Mouse (Mus musculus) frontal cortex, adult 2 months (tissue): ENCODE data around the gene Kif16b. TPM values are rescaled to one million over a fixed set of nuclear protein-coding genes. Genes with fewer than 3 reads are reported as not detected.
A peak's percentile ranks its signal among the peaks of the same experiment; 100 is the strongest.

Experiments used
- DNase-seq, 2 experiments: peaks; one replicate each; pipeline ENCODE4 v3.0.0; 2022; ENCODE audit warnings: low spot score in 1 of 2; ENCODE audit errors: extremely low spot score in 1 of 2
- polyA plus RNA-seq: library from polyadenylated mRNA; depleted of rRNA; stranded (reverse); fragments of >200 nt; gene quantifications from 2 replicates; pipeline ENCODE4 v1.2.3, GENCODE M21; 2012; rRNA removed

Kif16b gene
- polyA plus RNA-seq = 6.6 and 8.0 TPM in 2 replicates

DNA sequence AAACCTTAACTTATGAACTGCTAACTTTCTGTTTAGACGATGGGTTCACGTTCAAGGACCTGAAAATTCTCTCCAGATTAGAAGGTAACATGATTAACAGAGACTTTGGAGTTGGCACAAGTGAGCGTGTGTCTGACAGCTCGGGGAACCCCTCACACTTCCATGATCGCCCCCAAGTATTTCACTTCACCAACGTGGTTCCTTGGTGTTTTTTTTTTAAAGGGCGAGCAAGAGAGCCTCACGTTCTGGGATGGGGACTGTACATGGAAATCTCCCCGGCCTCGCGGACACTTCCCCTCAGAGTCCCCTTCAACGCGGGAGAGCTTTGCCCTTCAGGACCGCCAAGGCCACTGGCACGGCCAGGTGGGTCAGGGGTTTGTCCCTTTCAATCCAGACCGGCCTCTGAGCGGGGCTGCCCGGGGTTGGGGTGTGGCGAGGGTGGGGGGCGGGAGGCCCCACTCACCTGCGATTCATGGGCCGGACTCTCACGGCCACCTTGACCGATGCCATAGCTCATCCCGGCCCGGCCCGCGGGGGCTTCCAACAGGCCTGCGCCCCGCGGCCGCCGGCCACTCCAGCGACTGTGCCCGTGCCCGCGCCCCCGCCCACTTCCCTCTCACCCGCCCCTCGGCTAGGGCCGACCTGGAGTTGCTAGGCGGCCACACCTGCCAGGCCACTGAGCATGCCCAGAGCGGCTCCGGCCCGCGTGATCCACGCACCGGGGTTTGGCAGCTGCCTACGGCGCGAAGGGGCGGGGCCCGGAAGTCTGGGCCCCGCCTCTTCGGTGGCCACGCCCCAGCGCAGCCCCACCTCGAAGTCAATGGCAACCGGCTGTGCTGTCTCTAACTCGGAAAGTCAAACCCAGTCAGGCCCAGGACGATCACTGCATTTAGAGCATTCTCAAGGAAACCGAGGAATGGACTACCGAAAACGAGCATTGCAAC is at the start of gene Kif16b:
Gene Kif16b (minus strand): TSS at position 670 of the 944 bp plus-strand sequence.
- DNase-seq = peak; percentile 83 to 92

DNA sequence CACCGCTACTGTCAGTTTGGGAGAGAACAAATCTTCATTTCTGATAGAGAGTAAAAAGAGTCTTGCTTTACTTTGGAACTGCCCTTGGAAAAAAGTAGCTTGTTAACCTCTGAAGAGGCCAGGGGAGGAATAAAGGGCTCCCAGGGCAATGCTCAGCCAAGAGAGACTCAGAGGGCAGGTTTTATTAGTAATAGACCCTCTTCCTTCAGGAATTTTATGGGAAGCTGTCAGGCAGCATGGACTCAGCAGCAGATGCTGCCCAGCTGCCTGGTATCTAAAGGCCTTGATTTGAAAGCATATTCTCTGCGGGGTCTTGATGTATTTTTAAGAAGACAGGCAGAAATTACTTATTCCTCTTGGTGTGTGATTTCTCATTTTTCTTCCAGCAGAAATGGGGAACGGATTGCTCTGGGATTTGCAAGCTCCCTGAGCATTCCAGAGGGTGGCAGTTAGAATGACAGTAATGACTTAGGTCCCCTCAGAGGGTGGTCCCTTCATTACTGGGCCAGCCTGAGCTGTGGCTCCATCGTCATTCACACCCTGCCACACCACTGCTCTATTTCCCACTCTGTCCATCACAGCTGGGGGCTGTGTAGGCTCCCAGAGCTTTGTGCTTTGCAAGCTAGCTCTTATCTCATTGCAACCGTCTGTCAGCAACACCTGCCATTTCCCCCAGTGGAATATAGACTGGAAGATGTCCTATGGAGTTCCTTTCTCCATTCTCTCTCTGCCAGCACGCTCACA is 39.7 kb upstream of the Kif16b start:
- no peak for DNase-seq

GRCm38 (mm10) chr2:142930445-142930844 is 29.1 kb upstream of the Kif16b start:
- no peak for DNase-seq

- DNase-seq = no peak
Measured at GRCm38 (mm10) chr2:142929226-142930112, 28.1 kb upstream of the Kif16b start.

GRCm38 (mm10) chr2:142910808-142911388 is 9.6 kb upstream of the Kif16b start:
- no peak for DNase-seq

- DNase-seq = no peak
Measured at GRCm38 (mm10) chr2:142909213-142909612, 7.9 kb upstream of the Kif16b start.

GRCm38 (mm10) chr2:142907056-142907455 is 5.7 kb upstream of the Kif16b start:
- DNase-seq = no peak

DNA sequence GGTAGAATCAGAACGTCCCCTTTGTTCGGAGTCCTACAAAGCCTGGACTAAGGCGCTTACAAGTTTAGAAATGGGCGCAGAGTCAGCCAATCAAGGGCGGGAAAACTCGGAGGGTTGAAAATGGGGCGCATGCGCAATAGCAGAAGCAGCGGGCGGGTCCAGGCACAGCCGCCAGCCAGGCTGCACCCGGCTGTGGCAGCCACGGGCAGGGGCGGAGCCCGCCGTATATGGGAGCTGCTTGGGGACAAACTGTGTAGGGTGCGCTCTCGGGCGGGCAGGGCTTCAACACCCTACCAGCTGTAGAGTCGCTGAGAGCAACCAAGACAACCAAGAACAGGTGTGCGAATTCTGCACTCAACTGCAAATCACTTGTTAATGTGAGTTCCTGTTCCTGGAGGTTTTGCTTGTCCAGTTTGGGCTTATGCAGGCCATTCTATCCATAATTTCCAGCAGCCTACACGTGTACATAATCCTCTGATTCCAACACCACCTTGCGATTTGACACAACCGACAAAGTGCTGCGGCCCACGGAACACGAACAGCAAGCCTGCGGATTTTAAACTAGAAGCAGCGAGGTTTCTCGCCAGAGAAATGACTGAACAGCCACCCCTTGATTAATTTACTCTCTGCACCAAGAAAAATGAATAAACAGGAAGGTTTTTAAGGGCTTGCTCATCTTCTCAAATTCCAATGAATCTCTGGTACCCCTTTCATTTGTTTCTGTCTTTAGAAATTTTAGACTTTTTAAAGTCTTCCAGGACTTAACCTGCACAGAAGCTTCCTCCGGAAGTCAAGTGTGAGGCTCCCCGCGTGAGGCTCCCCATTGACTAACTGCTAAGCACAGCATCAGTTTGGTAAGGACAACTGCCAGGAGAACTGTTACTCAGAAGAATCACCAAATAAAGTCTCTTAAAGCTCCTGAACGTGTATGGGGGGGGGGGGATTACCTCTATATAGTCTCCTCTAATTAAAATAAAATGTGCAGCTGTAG is 1.9 kb upstream of the Kif16b start:
- peak; percentile 91 to 96 for DNase-seq

DNA sequence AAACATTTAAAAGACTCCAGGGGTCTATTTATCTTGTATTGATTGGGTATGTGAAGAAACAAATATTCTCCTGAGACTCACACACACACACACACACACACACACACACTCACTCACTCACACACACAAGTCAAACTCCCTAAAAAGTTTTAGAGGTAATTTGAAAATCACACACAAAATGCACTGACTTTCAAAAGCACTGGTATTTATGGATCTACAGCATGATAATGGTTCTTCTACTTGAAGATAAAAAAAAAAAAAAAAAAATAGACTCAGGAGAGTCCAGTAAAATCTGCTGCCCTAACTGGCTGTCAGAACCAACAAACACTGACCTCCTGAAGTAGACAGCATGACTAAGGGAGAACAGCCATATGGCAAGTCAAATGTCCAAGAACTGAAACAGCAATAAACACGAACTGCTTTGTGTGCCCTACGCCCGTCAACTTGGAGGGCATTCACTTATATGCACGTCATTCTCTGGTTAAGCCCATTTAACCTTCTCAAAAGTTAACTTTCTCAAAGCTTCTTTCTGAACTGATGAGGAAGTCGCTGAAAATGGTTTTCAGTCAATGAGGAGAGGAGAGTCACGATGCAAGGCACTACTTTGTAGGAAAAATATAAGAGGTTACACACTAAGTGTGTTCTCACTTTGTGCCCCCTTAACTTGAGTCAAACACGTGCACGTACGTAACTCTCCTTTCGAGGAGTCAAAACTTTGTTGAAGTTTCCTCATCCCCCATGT is 1.0 kb downstream of the Kif16b start:
- DNase-seq = no peak

GRCm38 (mm10) chr2:142893780-142894179 is 7.6 kb downstream of the Kif16b start:
- no peak for DNase-seq

GRCm38 (mm10) chr2:142891283-142891682 is 10.0 kb downstream of the Kif16b start:
- DNase-seq = no peak

GRCm38 (mm10) chr2:142884456-142884855 is 16.9 kb downstream of the Kif16b start:
- no peak for DNase-seq

DNA sequence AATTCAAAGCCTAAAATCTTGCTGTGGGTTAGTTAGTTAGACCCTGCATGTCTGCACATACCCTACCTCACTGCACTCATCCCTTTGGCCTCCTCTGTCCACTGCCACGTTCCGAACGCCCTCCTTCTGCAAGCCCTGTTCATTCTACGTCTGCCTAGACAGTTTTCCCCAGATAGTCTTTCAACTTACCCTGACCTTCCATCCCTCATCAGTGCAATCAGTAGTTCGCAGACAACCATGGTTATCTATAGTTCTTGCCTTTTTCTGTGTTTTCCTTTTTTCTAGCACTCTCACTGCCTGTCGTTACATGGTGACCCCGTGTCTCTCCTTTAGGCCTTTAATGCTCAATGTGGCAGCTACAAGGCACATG is 17.7 kb downstream of the Kif16b start:
- no peak for DNase-seq

DNA sequence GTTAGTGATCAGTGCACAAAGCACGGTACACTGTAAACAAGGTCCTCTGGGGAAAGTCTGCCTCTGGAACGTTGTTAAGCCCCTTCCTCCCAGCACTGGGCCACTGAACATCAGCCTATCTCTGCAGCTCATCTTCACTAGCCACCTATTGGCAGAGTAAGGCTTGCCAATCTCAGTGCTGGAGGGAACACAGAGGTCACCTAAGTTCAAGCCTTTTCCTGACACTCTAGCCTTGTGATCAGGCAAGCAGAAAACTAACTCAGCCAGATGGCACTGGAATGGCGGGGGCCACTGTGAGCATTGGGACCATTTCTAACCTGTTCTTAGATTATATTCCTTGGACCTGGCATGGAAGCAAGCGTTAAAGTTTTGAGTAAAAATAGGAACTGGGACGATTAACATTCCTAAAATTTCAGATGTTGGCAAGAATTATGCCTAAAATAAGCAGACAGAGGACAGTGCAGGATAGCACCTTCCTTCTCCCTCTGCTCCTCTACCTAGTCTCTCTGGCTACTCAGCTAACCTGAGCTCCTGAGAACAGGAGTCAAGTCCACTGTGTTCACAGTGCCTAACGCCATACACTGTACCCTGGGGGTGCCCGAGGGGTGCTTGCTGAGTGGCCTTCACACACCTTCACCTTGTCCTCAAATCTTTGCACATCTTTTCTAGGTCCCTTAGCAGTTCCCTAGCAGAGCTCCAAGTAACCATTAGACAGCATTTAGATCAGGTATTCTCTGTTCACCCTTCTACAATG is 18.3 kb downstream of the Kif16b start:
- peak; percentile 41 to 46 for DNase-seq

- no peak for DNase-seq
Measured at GRCm38 (mm10) chr2:142882466-142882865, 18.9 kb downstream of the Kif16b start.

GRCm38 (mm10) chr2:142881177-142881576 is 20.2 kb downstream of the Kif16b start:
- DNase-seq = no peak

DNA sequence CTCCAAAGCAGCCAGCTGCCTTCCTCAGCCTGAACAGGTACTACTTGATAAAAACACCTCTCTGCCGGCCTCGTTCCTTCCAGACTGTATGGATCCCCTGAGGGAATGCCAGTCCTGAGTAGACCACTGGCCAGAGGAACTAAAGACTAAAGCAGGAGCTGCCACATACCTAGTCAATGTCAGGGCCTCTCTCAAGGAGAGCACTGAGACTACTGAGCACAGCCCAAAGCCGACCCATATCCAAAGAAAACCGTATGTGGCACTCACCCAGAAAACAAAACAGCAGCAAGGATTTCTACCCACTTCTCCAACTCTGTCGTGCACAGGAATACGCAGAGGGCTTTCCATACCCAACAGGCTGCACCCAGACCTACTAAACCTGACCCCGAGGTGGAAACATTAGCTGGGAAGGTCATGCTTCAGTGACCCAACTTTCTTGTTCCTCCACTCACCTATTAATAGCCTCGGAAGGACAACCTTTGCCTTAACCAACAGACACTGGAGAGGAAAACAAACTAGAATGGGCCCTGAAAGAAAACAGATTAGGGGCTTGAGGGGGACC is 22.0 kb downstream of the Kif16b start:
- DNase-seq = no peak
